Mouse (Mus musculus) layer of hippocampus, postnatal 10 days (tissue): ENCODE measurements around the gene 2610507B11Rik. TPM values are rescaled to one million over a fixed set of nuclear protein-coding genes. Genes with fewer than 3 reads are reported as not detected.
"Not testable (repeated sequence)": the region's sequence is repeated elsewhere in the genome, so short reads cannot be mapped to it uniquely, and the experiment has no call there.

Experiments
- DNase-seq, 2 experiments: peaks; one replicate each; pipeline ENCODE4 v3.0.0; 2021; ENCODE audit warnings: low spot score in 2 of 2
- long read RNA-seq: library from polyadenylated mRNA; stranded (forward); transcript quantifications from one replicate; pipeline ENCODE4 v2.0.0, GENCODE M21; 2023
- total RNA-seq, 2 experiments: library from RNA; stranded (reverse); gene quantifications; 2 replicates each; pipeline ENCODE4 v1.2.3; 2021

Gene 2610507B11Rik
- 100 to 1,000 TPM; 174 to 188 TPM for total RNA-seq
- long read RNA-seq, full-length matches to known transcripts: 15 of 53 reads
- long read RNA-seq, partial matches to known transcripts: 31 of 53 reads
- long read RNA-seq, other reads (novel, unspliced or antisense): 7 of 53 reads

- peak; percentile 85 to 92 for DNase-seq
Observed at GRCm38 (mm10) chr11:78261380-78262352, at the start of gene 2610507B11Rik. Gene 2610507B11Rik, plus strand, starts transcription at chr11:78261752.

GRCm38 (mm10) chr11:78213086-78213817, 48.3 kb upstream of the 2610507B11Rik start:
- DNase-seq: no peak

DNA sequence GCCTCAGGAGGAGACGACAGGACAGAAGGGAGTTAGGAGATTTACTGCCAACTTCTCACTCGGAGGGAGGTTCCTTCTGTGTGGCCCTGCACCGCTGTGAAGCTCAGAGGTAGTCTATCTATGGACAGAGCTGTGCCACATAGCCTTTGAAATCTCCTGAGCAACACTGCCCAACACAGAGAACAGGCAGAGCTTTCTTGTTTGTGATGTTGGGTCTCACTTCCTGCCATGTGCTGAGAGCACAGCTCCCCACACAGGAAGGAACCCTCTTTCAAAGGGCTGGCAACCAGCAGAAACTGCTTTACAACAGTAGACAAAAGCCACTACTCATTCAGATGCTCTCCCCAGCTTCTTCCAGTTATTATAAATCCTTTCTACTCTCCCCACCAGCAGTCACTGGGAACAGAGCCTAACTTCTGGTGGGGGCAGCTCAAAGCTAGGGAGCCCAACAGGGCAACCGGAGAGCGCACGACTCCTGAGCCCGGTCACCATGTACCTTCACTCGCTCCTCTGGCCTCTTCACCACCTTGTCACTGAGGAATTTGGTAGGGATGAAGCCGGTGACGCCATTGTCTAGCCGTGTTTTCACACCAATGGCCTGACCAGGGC, 45.7 kb upstream of the 2610507B11Rik start:
- peak; percentile 17 to 38 for DNase-seq

- no peak for DNase-seq
Observed at GRCm38 (mm10) chr11:78223586-78223985, 38.0 kb upstream of the 2610507B11Rik start.

DNA sequence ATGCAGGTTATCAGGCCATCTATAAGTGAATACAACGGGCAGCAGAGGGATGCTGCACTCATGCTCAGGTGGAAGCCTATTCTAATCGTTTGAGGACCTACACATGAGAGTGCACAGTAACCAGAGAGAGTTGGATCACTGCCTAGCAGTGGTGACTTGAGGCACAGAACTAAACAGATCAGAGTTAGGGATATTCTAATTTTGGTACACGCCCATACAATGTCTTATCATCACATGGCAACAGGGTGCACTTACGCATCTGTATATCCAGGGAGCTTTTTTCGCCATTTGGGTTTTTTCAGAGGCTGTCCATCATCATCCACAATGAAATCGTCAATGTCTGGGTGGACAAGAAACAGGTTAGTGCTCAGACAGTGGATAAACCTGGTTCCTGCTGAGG, 30.0 kb upstream of the 2610507B11Rik start:
- no peak for DNase-seq

GRCm38 (mm10) chr11:78240193-78240857, 21.2 kb upstream of the 2610507B11Rik start:
- peak; percentile 24 to 43 for DNase-seq

DNA sequence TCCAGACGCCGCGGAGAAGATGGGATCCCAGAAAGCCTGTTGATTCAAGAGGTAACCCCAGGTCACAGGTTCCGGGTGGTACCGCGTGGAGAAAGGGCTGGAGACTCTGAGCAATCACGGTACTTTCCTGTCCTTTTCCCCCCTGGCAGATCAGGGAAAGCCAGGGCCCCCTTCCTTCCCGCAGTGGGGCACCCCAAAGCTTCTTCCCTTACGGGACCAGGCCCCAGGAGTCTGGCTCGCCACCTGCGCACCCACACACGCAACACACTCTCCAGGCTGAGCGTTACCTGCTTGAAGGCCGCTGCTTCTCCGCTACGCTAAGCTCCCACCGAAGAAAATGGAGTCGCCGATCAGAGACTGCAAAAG, 16.3 kb upstream of the 2610507B11Rik start:
- DNase-seq: no peak

GRCm38 (mm10) chr11:78245627-78246317, 15.8 kb upstream of the 2610507B11Rik start, which contains the start of the genes Sdf2 and Supt6:
Gene Sdf2, plus strand, starts transcription at chr11:78245746.
Gene Supt6, minus strand, starts transcription at chr11:78245987.
- DNase-seq: peak; percentile 81 to 85

GRCm38 (mm10) chr11:78246318-78247011, 15.1 kb upstream of the 2610507B11Rik start:
- no peak for DNase-seq

DNA sequence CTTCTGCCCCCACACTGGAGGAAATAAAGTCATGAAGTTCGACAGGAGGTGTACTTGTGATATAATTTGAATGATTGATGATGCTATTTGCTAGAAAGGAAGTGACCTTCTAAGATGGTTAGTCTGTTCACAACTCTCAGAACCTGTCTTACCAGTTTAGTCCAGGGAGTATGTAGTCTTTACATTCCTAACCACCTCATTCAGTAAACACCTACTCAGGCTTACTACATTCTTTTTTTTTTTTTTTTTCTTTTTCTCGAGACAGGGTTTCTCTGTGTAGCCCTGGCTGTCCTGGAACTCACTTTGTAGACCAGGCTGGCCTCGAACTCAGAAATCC, 14.6 kb upstream of the 2610507B11Rik start:
- DNase-seq: no peak

GRCm38 (mm10) chr11:78247727-78248140, 13.8 kb upstream of the 2610507B11Rik start:
- DNase-seq: no peak

DNA sequence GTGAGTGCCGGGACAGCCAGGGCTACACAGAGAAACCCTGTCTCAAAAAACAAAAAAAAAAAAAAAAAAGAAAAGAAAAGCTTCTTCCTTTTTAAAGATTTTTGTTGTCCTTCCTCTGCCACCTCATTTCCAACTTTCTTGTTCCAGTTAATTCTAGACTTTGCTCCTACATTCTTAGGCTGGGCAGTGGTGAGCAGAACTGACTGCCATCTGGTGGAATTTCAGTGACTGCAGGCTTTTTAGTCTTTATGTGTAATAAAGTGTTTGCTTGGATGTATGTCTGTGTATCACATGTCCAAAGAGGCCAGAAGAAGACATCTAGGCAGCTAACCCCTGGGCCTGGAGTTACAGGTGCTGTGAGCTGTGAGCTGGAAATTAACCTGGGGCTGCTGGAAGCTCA, 4.9 kb upstream of the 2610507B11Rik start:
- no peak for DNase-seq

- no peak for DNase-seq
Observed at GRCm38 (mm10) chr11:78260489-78261258, 878 bp upstream of the 2610507B11Rik start.

DNA sequence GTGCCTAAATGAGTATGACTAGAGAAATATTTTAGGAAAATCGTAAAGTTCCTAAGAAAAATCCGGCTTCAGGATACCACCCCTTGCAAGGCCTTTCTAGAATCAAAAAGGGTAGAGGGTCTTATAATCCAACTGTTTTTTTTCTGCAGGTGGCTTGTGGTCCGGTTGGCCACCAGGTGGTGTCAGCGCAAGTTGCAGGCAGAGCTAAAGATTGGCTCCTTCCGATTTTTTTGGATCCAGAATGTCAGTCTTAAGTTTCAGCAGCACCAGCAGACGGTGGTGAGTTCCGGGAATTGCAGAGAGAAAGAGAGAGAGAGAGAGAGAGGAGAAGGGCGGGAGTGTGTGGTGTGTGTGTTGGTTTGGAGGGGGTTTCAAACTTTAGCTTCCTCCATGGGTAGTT, 998 bp downstream of the 2610507B11Rik start:
- DNase-seq: peak; percentile 33 to 53

DNA sequence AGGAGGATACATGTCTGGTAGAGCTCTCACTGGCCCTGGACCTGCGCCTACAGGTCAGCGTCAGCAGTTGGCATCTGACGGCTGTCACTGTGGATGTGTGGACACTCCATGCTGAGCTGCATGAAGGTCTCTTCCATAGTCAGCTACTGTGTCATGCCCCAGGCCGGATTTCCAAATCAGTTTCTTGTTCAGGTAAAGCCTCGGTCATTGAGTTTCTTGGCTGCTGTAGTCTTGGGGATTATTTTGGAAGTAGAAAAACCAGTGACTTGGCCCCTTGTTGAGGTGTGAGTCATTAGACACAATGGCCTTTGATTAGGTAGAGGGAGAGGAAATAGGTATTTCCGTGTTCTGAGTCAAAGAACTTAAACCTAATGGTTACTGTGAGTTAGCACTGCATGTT, 4.0 kb downstream of the 2610507B11Rik start:
- DNase-seq: no peak

GRCm38 (mm10) chr11:78271986-78272385, 10.4 kb downstream of the 2610507B11Rik start:
- DNase-seq: peak; percentile 31 to 46

GRCm38 (mm10) chr11:78275596-78275995, 14.0 kb downstream of the 2610507B11Rik start:
- DNase-seq: no peak

DNA sequence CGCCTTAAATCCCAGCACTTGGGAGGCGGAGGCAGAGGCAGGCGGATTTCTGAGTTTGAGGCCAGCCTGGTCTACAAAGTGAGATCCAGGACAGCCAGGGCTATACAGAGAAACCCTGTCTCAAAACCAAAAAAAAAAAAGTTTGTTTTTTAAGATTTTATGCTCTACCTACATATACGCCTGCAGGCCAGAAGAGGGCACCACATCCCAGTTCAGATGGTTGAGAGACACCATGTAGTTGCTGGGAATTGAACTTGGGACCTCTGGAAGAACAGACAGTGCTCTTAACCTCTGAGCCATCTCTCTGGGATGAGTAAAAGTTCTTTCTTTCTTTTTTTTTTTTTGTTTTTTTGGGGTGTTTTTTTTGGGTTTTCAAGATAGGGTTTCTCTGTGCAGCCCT, 14.6 kb downstream of the 2610507B11Rik start:
- DNase-seq: not testable (repeated sequence)

- DNase-seq: no peak
Observed at GRCm38 (mm10) chr11:78278853-78279252, 17.3 kb downstream of the 2610507B11Rik start.
